Mouse (Mus musculus) forebrain, embryonic 11.5 days (tissue): ENCODE measurements around the gene Fhdc1. TPM values are rescaled to one million over a fixed set of nuclear protein-coding genes. Genes with fewer than 3 reads are reported as not detected.

Experiments
- ATAC-seq: fragments of 200-750 bp; cut with Nextera tagmentation; replicated peaks from 2 replicates; pipeline ENCODE4 v1.8.0; 2017; ENCODE audit warnings: moderate TSS enrichment; ENCODE audit not compliant: low FRiP score
- DNase-seq: peaks from one replicate; pipeline ENCODE4 v3.0.0-alpha.2; 2017; ENCODE audit warnings: low spot score
- H3K27ac ChIP-seq: fragments of 300-500 bp; sonication (generic); 2 replicates; pipeline ENCODE4 v1.5.1; 2014; ENCODE audit warnings: low read depth, low read length
- H3K27me3 ChIP-seq: fragments of 300-500 bp; sonication (generic); 2 replicates; pipeline ENCODE4 v1.6.1; 2014; ENCODE audit warnings: mild to moderate bottlenecking, low read length, mixed read lengths; ENCODE audit not compliant: control insufficient read depth, insufficient read depth
- H3K36me3 ChIP-seq: fragments of 300-500 bp; sonication (generic); 2 replicates; pipeline ENCODE4 v1.6.1; 2014; ENCODE audit warnings: mild to moderate bottlenecking, low read length, moderate library complexity, mixed read lengths; ENCODE audit not compliant: control insufficient read depth, insufficient read depth
- H3K4me1 ChIP-seq: fragments of 300-500 bp; sonication (generic); replicated peaks from 2 replicates; pipeline ENCODE4 v1.6.1; 2014; ENCODE audit warnings: low read length, mixed read lengths; ENCODE audit not compliant: control insufficient read depth, insufficient read depth
- H3K4me2 ChIP-seq: fragments of 300-500 bp; sonication (generic); 2 replicates; pipeline ENCODE4 v1.6.1; 2014; ENCODE audit warnings: low read depth, mild to moderate bottlenecking, low read length, moderate library complexity, mixed read lengths; ENCODE audit not compliant: severe bottlenecking
- H3K4me3 ChIP-seq: fragments of 300-500 bp; sonication (generic); 2 replicates; pipeline ENCODE4 v1.5.1; 2014; ENCODE audit warnings: low read depth, low read length
- H3K9ac ChIP-seq: fragments of 300-500 bp; sonication (generic); 2 replicates; pipeline ENCODE4 v1.6.1; 2014; ENCODE audit warnings: low read length
- H3K9me3 ChIP-seq: fragments of 300-500 bp; sonication (generic); 2 replicates; pipeline ENCODE4 v1.6.1; 2016; ENCODE audit warnings: low read length, mixed read lengths; ENCODE audit not compliant: control insufficient read depth
- WGBS: fragments of 180-500 bp; shearing (Covaris S2); extraction: QIAGEN DNeasy Blood & Tissue Kit; methylation state at CpG from one replicate; pipeline ENCODE4 v1.1.7; 2014; 5-methylcytosine and 5-hydroxymethylcytosine counted together
- polyA plus RNA-seq: library from polyadenylated mRNA; unstranded; fragments of >200 nt; fragmentation: Nextera tagmentation; extraction: Ambion mirVana; gene quantifications from 2 replicates; pipeline ENCODE4 v1.2.1, GENCODE M21; 2014

Gene Fhdc1
- polyA plus RNA-seq, 1 experiment from 2014 or later = 2.3 TPM

DNA sequence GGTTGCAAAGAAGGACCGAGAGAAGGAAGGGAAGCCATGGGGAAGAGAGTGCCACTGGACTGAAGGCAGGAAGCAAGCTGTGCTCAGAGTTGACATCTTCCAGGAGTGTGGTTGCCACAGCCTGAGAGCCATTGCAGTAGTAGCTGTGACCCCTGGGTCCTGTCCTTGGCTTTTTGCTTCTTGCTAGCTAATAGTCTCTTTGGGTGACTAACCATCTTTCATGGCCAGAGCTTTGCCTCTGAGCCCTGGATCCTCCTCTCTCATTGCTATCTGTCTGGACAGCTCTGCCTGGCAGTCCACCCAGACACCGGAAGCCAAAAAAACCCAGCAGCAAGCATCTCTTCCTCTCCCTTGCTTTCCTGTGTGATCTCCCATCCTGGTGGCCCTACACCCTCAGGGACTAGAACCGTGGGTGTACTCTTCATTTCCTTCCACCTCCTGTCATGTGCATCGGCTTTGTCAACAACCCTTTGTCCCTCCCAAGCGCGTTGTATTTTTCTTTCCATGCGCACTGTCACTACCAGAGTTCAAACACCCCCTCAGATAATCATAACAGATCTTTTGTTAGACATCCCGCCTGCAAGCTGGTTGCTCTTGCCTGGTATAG, 85.3 kb downstream of the Fhdc1 start:
- H3K9ac ChIP-seq = no peak overlapping the region
- H3K9me3 ChIP-seq = no peaks in the 10 kb centered on the region
- H3K27me3 ChIP-seq = no peaks in the 10 kb centered on the region
- WGBS = 85% methylated on average over 8 of the region's 8 CpGs
- H3K4me2 ChIP-seq = no peak overlapping the region
- H3K4me1 ChIP-seq = no peaks in the 10 kb centered on the region
- ATAC-seq (no peak), DNase-seq (no peak)
- H3K27ac ChIP-seq = no peak overlapping the region
- H3K4me3 ChIP-seq = no peak overlapping the region
- no peaks in the 10 kb centered on the region for H3K36me3 ChIP-seq

Other genes with a start within 250 kb of the Fhdc1 start
- 63.0 and 70.3 TPM in 2 replicates for gene Trim2, start 173.6 kb downstream of the Fhdc1 start, polyA plus RNA-seq
- 37.8 and 45.9 TPM in 2 replicates for gene Arfip1, start 102.2 kb upstream of the Fhdc1 start, polyA plus RNA-seq
- not detected in 2 replicates for gene Tigd4, start 113.1 kb upstream of the Fhdc1 start, polyA plus RNA-seq
- 0.15 and 0.41 TPM in 2 replicates for gene Tmem154, start 185.8 kb upstream of the Fhdc1 start, polyA plus RNA-seq